Mouse (Mus musculus): ENCODE measurements around the gene Gm5788.
A peak's percentile ranks its signal among the peaks of the same experiment; 100 is the strongest.
"Not testable (repeated sequence)": the region's sequence is repeated elsewhere in the genome, so short reads cannot be mapped to it uniquely, and the experiment has no call there.

The Gm5788 gene

DNA sequence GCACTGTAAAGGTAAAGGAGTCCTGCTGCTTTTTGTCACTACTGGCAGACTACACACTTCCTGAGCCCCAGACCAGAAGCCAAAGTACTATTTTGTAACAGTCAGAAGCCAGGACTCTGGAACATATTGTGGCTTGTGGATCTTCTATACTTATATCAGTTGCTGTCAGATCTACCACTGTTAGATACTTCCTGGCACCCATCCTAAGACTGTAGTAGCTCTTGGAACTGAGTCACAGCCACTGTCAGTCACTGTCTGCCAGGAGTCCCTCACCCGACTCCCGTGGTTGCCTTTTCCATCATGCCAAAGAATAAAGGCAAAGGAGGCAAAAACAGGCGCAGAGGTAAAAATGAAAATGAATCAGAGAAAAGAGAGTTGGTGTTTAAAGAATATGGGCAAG is at the start of gene Gm5788:
Gene Gm5788 (plus strand): TSS at position 301 of the 400 bp plus-strand sequence.
- DNase-seq: not testable (repeated sequence)

GRCm38 (mm10) chr12:87449456-87449855 is 45.1 kb upstream of the Gm5788 start:
- DNase-seq: no peak

DNA sequence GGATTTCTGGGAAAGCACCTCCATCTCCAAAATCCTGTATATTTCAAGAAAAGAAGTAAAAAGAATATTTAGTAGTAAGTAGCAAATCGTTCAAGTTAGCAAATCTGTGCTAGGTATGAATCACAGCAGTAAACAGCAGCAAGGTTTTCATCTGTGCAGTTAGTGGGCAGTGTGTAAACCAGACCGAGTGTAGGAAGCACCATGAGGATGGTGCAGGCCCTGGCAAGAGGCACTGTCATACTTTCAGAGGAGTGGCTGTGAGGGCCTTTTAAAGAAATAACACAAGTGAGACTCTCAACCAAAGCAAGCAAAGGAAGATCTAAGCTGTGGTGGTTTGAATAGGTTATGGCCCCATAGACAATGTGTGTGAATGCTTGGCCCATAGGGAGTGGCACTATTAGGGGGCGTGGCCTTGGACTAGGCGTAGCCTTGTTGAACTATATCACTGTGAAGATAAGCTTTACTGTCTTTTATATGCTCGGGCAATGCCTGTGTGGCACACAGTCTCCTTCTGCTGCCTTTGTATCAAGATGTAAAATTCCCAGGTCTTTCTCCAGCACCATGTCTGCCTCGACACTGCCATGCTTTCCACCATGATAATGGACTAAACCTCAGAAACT is 29.7 kb upstream of the Gm5788 start:
- no peak for DNase-seq

GRCm38 (mm10) chr12:87470263-87471136 is 24.0 kb upstream of the Gm5788 start:
- DNase-seq: no peak

- DNase-seq: no peak
These were observed 23.0 kb upstream of the Gm5788 start for GRCm38 (mm10) chr12:87471421-87471963.

GRCm38 (mm10) chr12:87471964-87472786 is 22.3 kb upstream of the Gm5788 start, which contains the start of gene Snw1:
TSS of gene Snw1 (minus strand) at chr12:87472274.
- DNase-seq: peak; percentile 94 to 95

GRCm38 (mm10) chr12:87474756-87475155 is 19.8 kb upstream of the Gm5788 start:
- no peak for DNase-seq

DNA sequence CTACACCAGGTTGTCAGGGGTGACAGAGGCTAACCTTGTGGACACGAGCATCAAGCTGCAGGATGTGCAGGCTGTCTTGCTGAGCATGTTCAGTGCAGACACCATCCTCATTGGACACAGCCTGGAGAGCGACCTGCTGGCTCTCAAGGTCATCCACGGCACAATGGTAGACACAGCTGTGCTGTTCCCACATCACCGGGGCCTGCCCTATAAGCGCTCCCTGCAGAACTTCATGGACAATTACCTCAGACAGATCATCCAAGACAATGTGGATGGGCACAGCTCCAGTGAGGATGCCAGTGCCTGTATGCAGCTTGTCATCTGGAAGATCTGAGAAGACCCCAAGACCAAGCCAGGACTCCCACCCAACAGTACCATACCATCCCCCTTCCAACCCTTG is 12.0 kb upstream of the Gm5788 start:
- DNase-seq: not testable (repeated sequence)

DNA sequence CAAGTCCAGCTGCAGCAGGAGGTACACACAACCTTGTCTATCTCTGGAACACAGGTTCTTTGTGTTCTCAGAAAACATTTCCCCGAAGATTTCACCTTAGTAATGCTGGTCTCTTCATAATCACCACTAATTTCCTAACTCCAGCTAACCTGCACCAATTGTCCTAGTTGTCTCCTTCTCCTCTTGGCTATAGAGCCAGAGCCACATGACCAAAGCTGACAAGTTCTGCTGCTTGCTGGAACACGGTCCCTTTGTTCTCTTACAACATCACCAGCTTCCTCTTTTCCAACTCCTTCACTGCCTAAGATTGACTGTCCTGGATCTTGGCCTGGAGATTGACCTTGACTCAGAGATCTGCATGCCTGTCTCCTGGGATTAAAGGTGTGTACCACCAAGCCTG is 5.8 kb upstream of the Gm5788 start:
- DNase-seq: not testable (repeated sequence)

- DNase-seq: not testable (repeated sequence)
These were observed 19.5 kb downstream of the Gm5788 start, which contains the start of gene Gm8300 for GRCm38 (mm10) chr12:87514016-87514415. TSS of gene Gm8300 (plus strand) at chr12:87514316.

DNA sequence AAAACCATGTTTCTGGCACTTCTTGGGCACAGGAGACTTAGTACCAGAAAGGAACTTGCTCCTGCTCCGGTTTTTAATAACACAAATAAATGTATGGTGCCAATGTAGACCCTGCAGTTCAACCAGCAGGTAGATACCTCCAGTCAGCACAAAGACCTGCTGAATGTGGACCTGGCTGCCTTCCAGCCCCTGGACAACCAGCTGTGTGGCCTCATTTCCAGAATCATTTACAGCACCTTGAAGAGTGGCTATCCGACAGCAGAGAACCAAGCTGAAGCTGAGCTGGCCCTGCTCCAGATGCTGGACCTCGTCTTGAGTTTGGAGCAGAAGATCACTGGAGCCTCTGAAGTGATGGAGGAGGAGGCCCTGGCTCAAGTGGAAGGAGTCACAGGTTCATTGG is 25.1 kb downstream of the Gm5788 start:
- peak in 1 of 2 experiments; percentile 2 for DNase-seq

GRCm38 (mm10) chr12:87543927-87544326 is 49.4 kb downstream of the Gm5788 start:
- DNase-seq: no peak

Data from cerebellum, postnatal 36 days (tissue).